Mouse (Mus musculus): Measurements from ENCODE around the gene Suox. TPM values are rescaled to one million over a fixed set of nuclear protein-coding genes. Genes with fewer than 3 reads are reported as not detected.
A peak's percentile ranks its signal among the peaks of the same experiment; 100 is the strongest.

Gene Suox
- polyA plus RNA-seq, 1 experiment = 10.4 TPM

- 0 out of 2 replicates have a peak, but pooled peaks cover 1% of the 10 kb centered on the region for H3K36me3 ChIP-seq (ENCODE audit: control insufficient read depth, insufficient read depth, low read length)
- WGBS = 42% methylated on average over 6 of the region's 6 CpGs
- no peak overlapping the region for H3K4me3 ChIP-seq (ENCODE audit: low read depth, low read length)
- no peak overlapping the region for H3K27ac ChIP-seq (ENCODE audit: insufficient read depth, low read depth, low read length)
- H3K27me3 ChIP-seq (ENCODE audit: control insufficient read depth, insufficient read depth, low read length) = no peaks in the 10 kb centered on the region
- TF ChIP-seq POLR2A (IDR thresholded peaks at IDR 0.05; ENCODE audit: low read depth, low read length) (no peak), CTCF (IDR thresholded peaks at IDR 0.05; ENCODE audit: extremely low read depth, insufficient read length, insufficient replicate concordance, low read depth, low read length) (no peak)
- peaks cover 6% of the 10 kb centered on the region; the same call in 1 of the 2 replicates for H3K4me1 ChIP-seq (ENCODE audit: control insufficient read depth, insufficient read depth, insufficient read length, low read length)
These were observed 28.6 kb upstream of the Suox start for GRCm38 (mm10) chr10:128702328-128703007.

- no peak overlapping the region for H3K27ac ChIP-seq (ENCODE audit: insufficient read depth, low read depth, low read length)
- H3K36me3 ChIP-seq (ENCODE audit: control insufficient read depth, insufficient read depth, low read length) = 0 out of 2 replicates have a peak, but pooled peaks cover 1% of the 10 kb centered on the region
- TF ChIP-seq CTCF (IDR thresholded peaks at IDR 0.05; ENCODE audit: extremely low read depth, insufficient read length, insufficient replicate concordance, low read depth, low read length) (no peak), POLR2A (IDR thresholded peaks at IDR 0.05; ENCODE audit: low read depth, low read length) (no peak)
- H3K27me3 ChIP-seq (ENCODE audit: control insufficient read depth, insufficient read depth, low read length) = no peaks in the 10 kb centered on the region
- no peak overlapping the region for H3K4me3 ChIP-seq (ENCODE audit: low read depth, low read length)
- WGBS = 95% methylated on average over 5 of the region's 5 CpGs
- H3K4me1 ChIP-seq (ENCODE audit: control insufficient read depth, insufficient read depth, insufficient read length, low read length) = peaks cover 10% of the 10 kb centered on the region; the same call in 1 of the 2 replicates
These were observed 26.8 kb upstream of the Suox start for GRCm38 (mm10) chr10:128700712-128701111.

GRCm38 (mm10) chr10:128699611-128700010 is 25.7 kb upstream of the Suox start:
- WGBS = 49% methylated on average over 11 of the region's 11 CpGs
- no peaks in the 10 kb centered on the region for H3K27me3 ChIP-seq (ENCODE audit: control insufficient read depth, insufficient read depth, low read length)
- no peak overlapping the region; the same call in 1 of the 2 replicates for H3K27ac ChIP-seq (ENCODE audit: insufficient read depth, low read depth, low read length)
- no peak for TF ChIP-seq POLR2A (IDR thresholded peaks at IDR 0.05; ENCODE audit: low read depth, low read length)
- TF ChIP-seq CTCF (IDR thresholded peaks at IDR 0.05; ENCODE audit: extremely low read depth, insufficient read length, insufficient replicate concordance, low read depth, low read length) = no peak
- 0 out of 2 replicates have a peak, but pooled peaks cover 1% of the 10 kb centered on the region for H3K36me3 ChIP-seq (ENCODE audit: control insufficient read depth, insufficient read depth, low read length)
- H3K4me3 ChIP-seq (ENCODE audit: low read depth, low read length) = no peak overlapping the region
- H3K4me1 ChIP-seq (ENCODE audit: control insufficient read depth, insufficient read depth, insufficient read length, low read length) = peaks cover 7% of the 10 kb centered on the region; the same call in 1 of the 2 replicates

- H3K27me3 ChIP-seq (ENCODE audit: control insufficient read depth, insufficient read depth, low read length) = no peaks in the 10 kb centered on the region
- peaks cover 7% of the 10 kb centered on the region; the same call in 1 of the 2 replicates for H3K4me1 ChIP-seq (ENCODE audit: control insufficient read depth, insufficient read depth, insufficient read length, low read length)
- H3K27ac ChIP-seq (ENCODE audit: insufficient read depth, low read depth, low read length) = peak overlapping the region; percentile 56
- 0 out of 2 replicates have a peak, but pooled peaks cover 1% of the 10 kb centered on the region for H3K36me3 ChIP-seq (ENCODE audit: control insufficient read depth, insufficient read depth, low read length)
- no peak for TF ChIP-seq CTCF (IDR thresholded peaks at IDR 0.05; ENCODE audit: extremely low read depth, insufficient read length, insufficient replicate concordance, low read depth, low read length)
- TF ChIP-seq POLR2A (IDR thresholded peaks at IDR 0.05; ENCODE audit: low read depth, low read length) = no peak
- WGBS = 32% methylated on average over 5 of the region's 5 CpGs
- no peak overlapping the region for H3K4me3 ChIP-seq (ENCODE audit: low read depth, low read length)
These were observed 25.1 kb upstream of the Suox start for GRCm38 (mm10) chr10:128699006-128699405.

- TF ChIP-seq POLR2A (IDR thresholded peaks at IDR 0.05; ENCODE audit: low read depth, low read length) (no peak), CTCF (IDR thresholded peaks at IDR 0.05; ENCODE audit: extremely low read depth, insufficient read length, insufficient replicate concordance, low read depth, low read length) (no peak)
- H3K4me1 ChIP-seq (ENCODE audit: control insufficient read depth, insufficient read depth, insufficient read length, low read length) = peaks cover 7% of the 10 kb centered on the region; the same call in 1 of the 2 replicates
- H3K4me3 ChIP-seq (ENCODE audit: low read depth, low read length) = no peak overlapping the region
- no peak overlapping the region for H3K27ac ChIP-seq (ENCODE audit: insufficient read depth, low read depth, low read length)
- H3K27me3 ChIP-seq (ENCODE audit: control insufficient read depth, insufficient read depth, low read length) = no peaks in the 10 kb centered on the region
- H3K36me3 ChIP-seq (ENCODE audit: control insufficient read depth, insufficient read depth, low read length) = 0 out of 2 replicates have a peak, but pooled peaks cover 1% of the 10 kb centered on the region
- 86% methylated on average over 6 of the region's 6 CpGs for WGBS
These were observed 23.3 kb upstream of the Suox start for GRCm38 (mm10) chr10:128697072-128697725.

- Histone ChIP-seq H3K27ac (ENCODE audit: insufficient read depth, low read depth, low read length) (peak within 1 kb of the TSS; percentile 78), H3K4me3 (ENCODE audit: low read depth, low read length) (peak within 1 kb of the TSS; percentile 92), H3K36me3 (ENCODE audit: control insufficient read depth, insufficient read depth, low read length) (0 out of 2 replicates have a peak, but pooled peaks cover 1% of the 10 kb centered on the region), H3K27me3 (ENCODE audit: control insufficient read depth, insufficient read depth, low read length) (no peaks in the 10 kb centered on the region), H3K4me1 (ENCODE audit: control insufficient read depth, insufficient read depth, insufficient read length, low read length) (peaks cover 7% of the 10 kb centered on the region; the same call in 1 of the 2 replicates)
- peak; percentile 89 for TF ChIP-seq POLR2A (IDR thresholded peaks at IDR 0.05; ENCODE audit: low read depth, low read length)
- TF ChIP-seq CTCF (IDR thresholded peaks at IDR 0.05; ENCODE audit: extremely low read depth, insufficient read length, insufficient replicate concordance, low read depth, low read length) = no peak
- 1% methylated on average over 39 of the region's 40 CpGs for WGBS
These were observed 22.3 kb upstream of the Suox start, which contains the start of gene Rab5b for GRCm38 (mm10) chr10:128695992-128696807. Gene Rab5b (minus strand): TSS chr10:128696264.
